Mouse (Mus musculus): ENCODE measurements at regions not wholly inside any gene's neighbourhood (a gene's known extent, or its start where the extent isn't known, plus 50 kb on each side); places are given as distances from the start of the nearest gene placed in this dataset.
A peak's percentile ranks its signal among the peaks of the same experiment; 100 is the strongest.

DNA sequence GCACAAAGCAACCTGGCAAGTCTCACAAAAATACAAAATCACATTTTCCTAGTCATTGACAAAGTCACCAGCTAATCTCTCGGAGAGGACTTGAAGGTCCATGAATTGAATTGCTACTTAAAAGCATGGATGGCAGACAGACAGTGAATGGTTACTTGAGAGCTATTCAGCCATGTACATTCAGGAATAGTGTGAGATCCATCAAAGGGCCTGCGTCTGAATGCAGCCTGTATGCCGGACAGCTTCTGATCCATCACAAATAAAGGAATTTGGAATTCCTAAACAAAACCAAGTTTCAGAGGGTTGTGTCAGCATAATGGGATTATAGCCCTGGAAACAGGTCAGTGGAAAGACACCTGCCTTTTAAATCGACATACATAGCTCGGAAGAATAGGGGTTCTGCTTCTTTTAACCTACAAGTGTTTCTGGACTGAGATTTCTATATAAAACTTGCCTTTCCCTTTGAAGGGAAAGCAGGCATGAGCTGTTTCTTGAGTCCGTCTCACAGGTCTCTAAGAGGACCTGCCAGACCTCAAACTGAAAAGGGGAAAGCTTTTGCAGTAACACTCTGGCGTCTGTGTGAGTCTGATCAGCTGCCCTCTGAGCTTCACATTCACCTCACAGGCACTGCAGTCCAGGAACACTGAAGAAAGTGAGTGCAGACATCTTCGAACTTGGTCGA lies 144.1 kb upstream of the Nabp1 start:
- Histone ChIP-seq H3K9ac (no peak overlapping the region), H3K36me3 (no peaks in the 10 kb centered on the region), H3K9me3 (replicated peaks) (no peaks in the 10 kb centered on the region), H3K4me1 (peaks cover 11% of the 10 kb centered on the region; the same call in 1 of the 2 replicates), H3K4me3 (replicated peaks) (no peak overlapping the region), H3K4me2 (replicated peaks) (no peak overlapping the region), H3K27ac (replicated peaks) (no peak overlapping the region), H3K27me3 (no peaks in the 10 kb centered on the region)
- WGBS: 75% methylated on average over 9 of the region's 9 CpGs
- no peak for ATAC-seq (ENCODE audit: insufficient number of reproducible peaks, low FRiP score, low TSS enrichment, low read depth)

- H3K4me2 ChIP-seq (replicated peaks): no peak overlapping the region
- ATAC-seq (ENCODE audit: insufficient number of reproducible peaks, low FRiP score, low TSS enrichment, low read depth): no peak
- WGBS: 87% methylated on average over 6 of the region's 6 CpGs
- no peaks in the 10 kb centered on the region for H3K36me3 ChIP-seq
- H3K27ac ChIP-seq (replicated peaks): no peak overlapping the region
- H3K4me3 ChIP-seq (replicated peaks): no peak overlapping the region
- no peak overlapping the region for H3K9ac ChIP-seq
- no peaks in the 10 kb centered on the region for H3K9me3 ChIP-seq (replicated peaks)
- peaks cover 12% of the 10 kb centered on the region; the same call in 1 of the 2 replicates for H3K4me1 ChIP-seq
- no peaks in the 10 kb centered on the region for H3K27me3 ChIP-seq
Observed at GRCm38 (mm10) chr1:51621062-51621461, 142.8 kb upstream of the Nabp1 start.

- Histone ChIP-seq H3K9ac (no peak overlapping the region), H3K4me1 (peaks cover 12% of the 10 kb centered on the region; the same call in 1 of the 2 replicates)
- no peak for ATAC-seq (ENCODE audit: insufficient number of reproducible peaks, low FRiP score, low TSS enrichment, low read depth)
Observed at GRCm38 (mm10) chr1:51617502-51618251, 139.5 kb upstream of the Nabp1 start.

DNA sequence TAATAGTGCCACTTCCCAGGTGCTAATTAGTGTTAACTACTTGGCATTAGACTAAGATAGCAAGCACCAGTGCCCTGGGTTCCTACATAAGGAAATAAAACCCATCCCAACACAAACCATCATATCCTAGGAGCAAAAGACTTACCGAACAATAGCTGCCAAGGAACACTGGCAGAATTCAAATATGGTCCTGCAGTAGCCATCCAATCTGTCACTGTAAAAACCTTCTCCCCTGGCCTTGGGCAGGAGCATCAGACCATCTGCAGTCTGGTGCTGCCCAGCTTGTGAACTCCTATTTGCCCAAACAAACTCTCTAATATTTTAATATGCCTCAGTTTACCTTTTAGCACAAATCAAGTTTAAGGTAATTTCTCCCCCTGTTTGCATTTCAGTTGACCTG lies 137.9 kb upstream of the Nabp1 start:
- no peak overlapping the region for H3K9ac ChIP-seq
- WGBS: 86% methylated on average over 1 of the region's 1 CpGs
- ATAC-seq (ENCODE audit: insufficient number of reproducible peaks, low FRiP score, low TSS enrichment, low read depth): no peak

More at GRCm38 (mm10) chr1:51617502-51618251, 139.5 kb upstream of the Nabp1 start:
- H3K9me3 ChIP-seq (replicated peaks): no peaks in the 10 kb centered on the region
- 24% methylated on average over 13 of the region's 13 CpGs for WGBS
- H3K27ac ChIP-seq (replicated peaks): no peak overlapping the region
- no peak overlapping the region for H3K4me2 ChIP-seq (replicated peaks)
- H3K4me3 ChIP-seq (replicated peaks): no peak overlapping the region
- no peaks in the 10 kb centered on the region for H3K36me3 ChIP-seq
- no peaks in the 10 kb centered on the region for H3K27me3 ChIP-seq

GRCm38 (mm10) chr1:51615523-51615922 lies 137.3 kb upstream of the Nabp1 start:
- WGBS: 25% methylated on average over 6 of the region's 6 CpGs
- Histone ChIP-seq H3K27me3 (no peaks in the 10 kb centered on the region), H3K9me3 (replicated peaks) (no peaks in the 10 kb centered on the region), H3K4me2 (replicated peaks) (no peak overlapping the region), H3K9ac (no peak overlapping the region), H3K4me3 (replicated peaks) (no peak overlapping the region), H3K36me3 (no peaks in the 10 kb centered on the region), H3K4me1 (peaks cover 12% of the 10 kb centered on the region; the same call in 1 of the 2 replicates), H3K27ac (replicated peaks) (no peak overlapping the region)
- ATAC-seq (ENCODE audit: insufficient number of reproducible peaks, low FRiP score, low TSS enrichment, low read depth): no peak

More for the DNA sequence above, 137.9 kb upstream of the Nabp1 start:
- Histone ChIP-seq H3K27ac (replicated peaks) (no peak overlapping the region), H3K9me3 (replicated peaks) (no peaks in the 10 kb centered on the region), H3K36me3 (no peaks in the 10 kb centered on the region), H3K4me2 (replicated peaks) (no peak overlapping the region), H3K27me3 (no peaks in the 10 kb centered on the region), H3K4me1 (peaks cover 12% of the 10 kb centered on the region; the same call in 1 of the 2 replicates), H3K4me3 (replicated peaks) (no peak overlapping the region)

GRCm38 (mm10) chr1:51614700-51615099 lies 136.5 kb upstream of the Nabp1 start:
- Histone ChIP-seq H3K36me3 (no peaks in the 10 kb centered on the region), H3K27ac (replicated peaks) (no peak overlapping the region), H3K27me3 (no peaks in the 10 kb centered on the region), H3K9me3 (replicated peaks) (no peaks in the 10 kb centered on the region), H3K4me3 (replicated peaks) (no peak overlapping the region), H3K4me2 (replicated peaks) (no peak overlapping the region), H3K9ac (no peak overlapping the region), H3K4me1 (peaks cover 12% of the 10 kb centered on the region; the same call in 1 of the 2 replicates)
- ATAC-seq (ENCODE audit: insufficient number of reproducible peaks, low FRiP score, low TSS enrichment, low read depth): no peak

GRCm38 (mm10) chr1:51609295-51609694 lies 131.1 kb upstream of the Nabp1 start:
- no peak overlapping the region for H3K27ac ChIP-seq (replicated peaks)
- 0 out of 2 replicates have a peak, but pooled peaks cover 6% of the 10 kb centered on the region for H3K4me1 ChIP-seq
- H3K4me2 ChIP-seq (replicated peaks): no peak overlapping the region
- WGBS: 81% methylated on average over 5 of the region's 5 CpGs
- H3K9ac ChIP-seq: no peak overlapping the region
- no peaks in the 10 kb centered on the region for H3K36me3 ChIP-seq
- no peaks in the 10 kb centered on the region for H3K9me3 ChIP-seq (replicated peaks)
- no peak overlapping the region for H3K4me3 ChIP-seq (replicated peaks)
- no peak for ATAC-seq (ENCODE audit: insufficient number of reproducible peaks, low FRiP score, low TSS enrichment, low read depth)
- no peaks in the 10 kb centered on the region for H3K27me3 ChIP-seq

DNA sequence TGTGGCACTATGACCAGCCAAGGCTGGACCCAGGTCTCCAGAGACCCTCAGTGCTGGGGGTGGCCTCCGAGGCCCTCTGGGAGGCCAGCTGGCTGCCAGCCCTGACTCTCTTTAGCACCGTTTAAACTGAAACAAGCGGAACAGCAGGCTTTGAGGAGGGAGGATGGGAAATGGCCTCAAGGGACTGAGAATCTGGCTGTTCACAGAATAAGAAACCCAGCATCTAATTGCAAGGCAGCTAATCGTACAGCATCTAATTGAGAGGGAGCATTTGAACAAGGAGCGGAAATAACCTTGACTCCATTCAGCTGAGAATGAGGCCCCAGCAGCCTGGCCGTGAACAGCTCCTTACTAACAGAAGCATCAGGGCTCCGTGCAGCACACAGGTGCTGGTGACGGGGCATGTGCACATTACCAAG lies 129.2 kb upstream of the Nabp1 start:
- no peaks in the 10 kb centered on the region for H3K9me3 ChIP-seq (replicated peaks)
- 0 out of 2 replicates have a peak, but pooled peaks cover 6% of the 10 kb centered on the region for H3K4me1 ChIP-seq
- 14% methylated on average over 8 of the region's 8 CpGs for WGBS
- no peak overlapping the region for H3K27ac ChIP-seq (replicated peaks)
- no peak overlapping the region for H3K4me3 ChIP-seq (replicated peaks)
- no peaks in the 10 kb centered on the region for H3K27me3 ChIP-seq
- no peak overlapping the region for H3K9ac ChIP-seq
- no peaks in the 10 kb centered on the region for H3K36me3 ChIP-seq
- H3K4me2 ChIP-seq (replicated peaks): no peak overlapping the region
- peak; percentile 60 for ATAC-seq (ENCODE audit: insufficient number of reproducible peaks, low FRiP score, low TSS enrichment, low read depth)

DNA sequence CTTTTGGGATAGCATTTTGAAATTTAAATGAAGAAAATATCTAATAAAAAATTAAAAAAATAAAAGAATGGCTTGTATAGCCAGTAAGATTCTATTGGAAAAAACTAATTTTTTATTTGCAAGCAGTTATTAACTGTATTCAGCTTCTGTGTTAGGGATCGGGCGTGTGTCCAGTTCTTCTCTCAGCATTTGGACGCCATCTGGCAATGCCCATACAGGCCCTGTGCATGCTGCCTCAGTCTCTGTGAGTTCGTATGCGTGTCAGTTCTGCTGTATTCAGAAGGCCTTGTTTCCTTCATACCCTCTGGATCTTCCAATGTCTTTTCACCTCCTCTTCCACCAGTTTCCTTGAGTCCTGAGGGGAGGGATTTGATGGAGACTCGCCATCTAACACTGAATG lies 123.8 kb upstream of the Nabp1 start:
- H3K4me1 ChIP-seq: no peaks in the 10 kb centered on the region
- 83% methylated on average over 6 of the region's 6 CpGs for WGBS
- H3K9me3 ChIP-seq (replicated peaks): no peaks in the 10 kb centered on the region
- no peaks in the 10 kb centered on the region for H3K27me3 ChIP-seq
- no peak overlapping the region for H3K4me2 ChIP-seq (replicated peaks)
- no peak overlapping the region for H3K9ac ChIP-seq
- ATAC-seq (ENCODE audit: insufficient number of reproducible peaks, low FRiP score, low TSS enrichment, low read depth): no peak
- H3K4me3 ChIP-seq (replicated peaks): no peak overlapping the region
- H3K27ac ChIP-seq (replicated peaks): no peak overlapping the region
- H3K36me3 ChIP-seq: no peaks in the 10 kb centered on the region

- Histone ChIP-seq H3K9me3 (replicated peaks) (no peaks in the 10 kb centered on the region), H3K4me2 (replicated peaks) (no peak overlapping the region), H3K27me3 (no peaks in the 10 kb centered on the region), H3K36me3 (no peaks in the 10 kb centered on the region), H3K9ac (no peak overlapping the region), H3K4me1 (no peaks in the 10 kb centered on the region), H3K27ac (replicated peaks) (no peak overlapping the region), H3K4me3 (replicated peaks) (no peak overlapping the region)
- 32% methylated on average over 7 of the region's 7 CpGs for WGBS
- no peak for ATAC-seq (ENCODE audit: insufficient number of reproducible peaks, low FRiP score, low TSS enrichment, low read depth)
Observed at GRCm38 (mm10) chr1:51600425-51600824, 122.2 kb upstream of the Nabp1 start.

DNA sequence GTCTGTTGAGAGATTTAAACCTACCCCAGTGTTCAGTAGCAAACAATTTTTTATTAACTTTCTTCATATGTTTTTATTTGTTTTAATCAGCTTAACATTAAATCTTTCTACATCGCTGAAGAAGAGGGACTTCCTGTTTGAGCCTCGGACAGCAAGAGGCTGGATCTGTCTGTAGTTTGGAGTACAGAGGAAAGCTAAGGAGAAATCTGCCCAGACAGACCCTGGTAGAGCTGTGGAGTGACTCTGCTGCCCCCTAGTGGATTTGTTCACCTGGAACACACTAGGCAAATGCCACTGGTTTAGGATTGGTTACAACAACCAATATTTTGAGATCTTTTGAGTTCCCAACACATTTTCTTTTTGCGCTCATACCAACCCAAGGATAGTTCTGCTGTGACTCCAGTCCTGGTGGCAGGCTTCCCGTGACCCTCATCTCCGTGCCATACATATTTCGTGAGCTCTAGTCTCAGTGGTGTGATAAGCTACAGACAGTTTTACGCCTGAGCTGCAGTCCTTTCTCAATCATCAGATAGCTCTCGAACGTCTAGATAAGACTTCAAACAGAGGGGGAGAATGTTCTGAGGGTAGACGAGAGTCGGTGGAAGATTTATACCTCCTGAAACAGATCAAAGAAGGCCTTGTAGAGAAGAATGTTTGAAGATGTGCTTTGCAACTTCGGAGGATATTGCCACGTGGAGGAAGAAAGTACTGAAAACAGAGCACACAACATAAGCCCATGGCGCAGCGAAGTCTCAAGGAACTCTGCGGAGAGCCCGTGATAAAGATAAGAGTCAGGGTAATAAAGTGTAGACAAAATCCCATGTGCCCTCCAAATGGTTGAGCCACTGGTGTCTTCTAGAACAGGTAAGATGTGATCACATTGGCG lies 119.0 kb upstream of the Nabp1 start:
- no peak overlapping the region for H3K4me2 ChIP-seq (replicated peaks)
- H3K4me3 ChIP-seq (replicated peaks): no peak overlapping the region
- H3K9me3 ChIP-seq (replicated peaks): no peaks in the 10 kb centered on the region
- H3K27me3 ChIP-seq: no peaks in the 10 kb centered on the region
- no peaks in the 10 kb centered on the region for H3K36me3 ChIP-seq
- no peak overlapping the region for H3K9ac ChIP-seq
- peak; percentile 85 for ATAC-seq (ENCODE audit: insufficient number of reproducible peaks, low FRiP score, low TSS enrichment, low read depth)
- WGBS: 48% methylated on average over 18 of the region's 18 CpGs
- no peak overlapping the region for H3K27ac ChIP-seq (replicated peaks)
- 0 out of 2 replicates have a peak, but pooled peaks cover 3% of the 10 kb centered on the region for H3K4me1 ChIP-seq

Data from embryonic facial prominence, embryonic 15.5 days (tissue).